ENCODE assay signal across 10 mouse cellular contexts in genomic region chr9:47587577-47588194, GRCm38 (mm10). TPM values are rescaled to one million over a fixed set of nuclear protein-coding genes. Genes with fewer than 3 reads are reported as not detected.
DNase-seq lines count a peak whose midpoint lies in the region; ATAC-seq and TF ChIP-seq lines count a peak whose summit lies in the region.
"Had no signal": no experiment of that assay in that cellular context is flagged by ENCODE, and none has a peak within 500 bp of the region (broad histone marks: within the 10 kb centered on the region; RNA-seq: fewer than 3 reads in every experiment).

No protein-coding gene starts in this region.

- no peaks in the 10 kb centered on the region for H3K9me3 ChIP-seq in liver, embryonic 12.5 days (replicated peaks)
- H3K9me3 ChIP-seq: embryonic facial prominence, embryonic 15.5 days; limb, embryonic 13.5 days had no signal

- no peak overlapping the region for H3K9ac ChIP-seq in liver, adult 2 months (ENCODE audit: low read depth, low read length)
- no peak overlapping the region for H3K9ac ChIP-seq in liver, embryonic 12.5 days
- H3K9ac ChIP-seq: embryonic facial prominence, embryonic 15.5 days; limb, embryonic 13.5 days had no signal

- no peak for ATAC-seq in liver, embryonic 12.5 days

- H3K4me3 ChIP-seq in liver, adult 2 months (ENCODE audit: insufficient read depth, low read depth, low read length), result no peak overlapping the region
- no peak overlapping the region for H3K4me3 ChIP-seq in liver, embryonic 12.5 days
- H3K4me3 ChIP-seq: embryonic facial prominence, embryonic 15.5 days; limb, embryonic 13.5 days had no signal

- no peaks in the 10 kb centered on the region for H3K36me3 ChIP-seq in liver, adult 2 months (ENCODE audit: control insufficient read depth, insufficient read depth, low read length)
- no peaks in the 10 kb centered on the region for H3K36me3 ChIP-seq in liver, embryonic 12.5 days
- H3K36me3 ChIP-seq: embryonic facial prominence, embryonic 15.5 days; limb, embryonic 13.5 days had no signal

- DNase-seq in cerebellum, adult 18-20 months, result peak; percentile 35 to 45
- DNase-seq in cerebellum, adult 11-12 months, result no peak
- peak; percentile 30 for DNase-seq in liver, adult 2 months (ENCODE audit: extremely low read depth, low read depth, low spot score)
- peak; percentile 62 to 66 for DNase-seq in cerebellum, postnatal 14 days
- DNase-seq in kidney, postnatal 10 days, result peak; percentile 57
- peak; percentile 46 for DNase-seq in retina, postnatal 1 day
- DNase-seq in urinary bladder, postnatal 10 days (ENCODE audit: low spot score), result no peak

- WGBS in liver, adult 2 months, result 56% methylated on average over 7 of the region's 7 CpGs
- 20% methylated on average over 7 of the region's 7 CpGs for WGBS in liver, embryonic 12.5 days (ENCODE audit: insufficient replicate concordance)

- no peaks in the 10 kb centered on the region; the same call in 1 of the 2 replicates for H3K79me2 ChIP-seq in liver, adult 2 months (ENCODE audit: control insufficient read depth, insufficient read depth, low read length)

- H3K27me3 ChIP-seq in liver, adult 2 months (ENCODE audit: control insufficient read depth, insufficient read depth, low read length), result no peaks in the 10 kb centered on the region
- no peaks in the 10 kb centered on the region for H3K27me3 ChIP-seq in liver, embryonic 12.5 days (replicated peaks)

- TF ChIP-seq POLR2A in liver, adult 2 months (IDR thresholded peaks at IDR 0.05; ENCODE audit: extremely low read depth, insufficient read depth, low read length), result no peak

- peaks cover 4% of the 10 kb centered on the region; the same call in 1 of the 2 replicates for H3K4me1 ChIP-seq in liver, adult 2 months (ENCODE audit: control insufficient read depth, insufficient read depth, low read length)
- no peaks in the 10 kb centered on the region for H3K4me1 ChIP-seq in liver, embryonic 12.5 days

- peak; percentile 39; the same call in 1 of the 2 replicates for TF ChIP-seq CTCF in liver, adult 2 months (IDR thresholded peaks at IDR 0.05; ENCODE audit: low read depth, low read length)

- H3K27ac ChIP-seq in liver, adult 2 months (replicated peaks; ENCODE audit: insufficient read depth, low read depth, low read length), result no peak overlapping the region
- H3K27ac ChIP-seq in liver, embryonic 12.5 days, result no peak overlapping the region
- H3K27ac ChIP-seq: embryonic facial prominence, embryonic 15.5 days; limb, embryonic 13.5 days had no signal

- H3K4me2 ChIP-seq in liver, embryonic 12.5 days, result no peak overlapping the region; the same call in 1 of the 2 replicates
- H3K4me2 ChIP-seq: embryonic facial prominence, embryonic 15.5 days; limb, embryonic 13.5 days had no signal

RNA-seq across cellular contexts. Expression of gene Cadm1, which starts 57.7 kb away (rescaled TPM):
- 21.4 and 26.8 TPM in 2 replicates for total RNA-seq in liver, adult 2 months (2014; rRNA removed)
- polyA plus RNA-seq in liver, adult 2 months (2012; rRNA removed), result 12.5 and 14.8 TPM in 2 replicates
- 10.1 and 10.4 TPM in 2 replicates for polyA plus RNA-seq in liver, embryonic 12.5 days (2016; fragmentation: Nextera tagmentation; extraction: Ambion mirVana)

Comparison
In these comparisons a context has a peak if more than half of its experiments do, and no peak if none do; other contexts are left out.
1. DNase-seq: peak in cerebellum, adult 18-20 months (2 of 2), liver, adult 2 months (single experiment), cerebellum, postnatal 14 days (2 of 2), kidney, postnatal 10 days (single experiment) and retina, postnatal 1 day (single experiment); none in cerebellum, adult 11-12 months (single experiment) and urinary bladder, postnatal 10 days (single experiment).